Mouse (Mus musculus) cerebellum, adult 2 months (tissue): ENCODE data around the gene Runx1.

Experiments
- CTCF ChIP-seq: fragments of 200-500 bp; IDR thresholded peaks from 2 replicates; pipeline ENCODE4 v1.5.1; 2011; ENCODE audit warnings: low read depth, mild to moderate bottlenecking, control low read depth, low read length, moderate library complexity, borderline replicate concordance; ENCODE audit not compliant: insufficient read depth
- POLR2A ChIP-seq: fragments of 200-500 bp; IDR thresholded peaks from 2 replicates; pipeline ENCODE4 v1.6.1; 2011; ENCODE audit warnings: low read length, control low read depth, borderline replicate concordance; ENCODE audit not compliant: insufficient read depth

DNA sequence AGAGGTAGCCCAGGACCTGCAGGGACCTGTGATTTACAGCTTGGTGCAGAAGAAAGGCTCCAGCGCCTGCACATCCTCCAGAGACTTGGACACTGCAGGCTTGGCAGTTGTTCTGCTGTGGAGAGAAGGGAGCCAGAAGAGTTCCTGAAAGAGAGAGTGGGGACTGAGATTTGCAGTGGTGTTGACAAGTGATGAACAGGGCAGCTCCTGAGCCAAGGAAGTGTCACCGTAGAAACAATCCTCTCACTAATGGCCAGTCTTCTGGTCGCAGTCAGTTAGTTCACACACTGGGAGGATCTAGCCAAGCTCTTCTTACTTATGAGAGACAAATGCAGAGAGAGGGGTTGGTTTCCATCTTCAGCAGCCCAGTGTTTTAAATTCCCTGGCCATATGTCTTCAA, 24.5 kb upstream of the Runx1 start:
- TF ChIP-seq CTCF (no peak), POLR2A (no peak)
